ENCODE assay signal across 17 mouse cellular contexts in genomic region chr8:46931267-46931666, GRCm38 (mm10). TPM values are rescaled to one million over a fixed set of nuclear protein-coding genes. Genes with fewer than 3 reads are reported as not detected.
A peak's percentile ranks its signal among the peaks of the same experiment; 100 is the strongest.
DNase-seq lines count a peak whose midpoint lies in the region; ATAC-seq and TF ChIP-seq lines count a peak whose summit lies in the region.
"Had no signal": no experiment of that assay in that cellular context is flagged by ENCODE, and none has a peak within 500 bp of the region (broad histone marks: within the 10 kb centered on the region; RNA-seq: fewer than 3 reads in every experiment).

No protein-coding gene starts in this region.

- 0 out of 2 replicates have a peak, but pooled peaks cover 3% of the 10 kb centered on the region for H3K9me3 ChIP-seq in embryonic facial prominence, embryonic 14.5 days (ENCODE audit: control insufficient read depth, low read length)
- no peaks in the 10 kb centered on the region for H3K9me3 ChIP-seq in embryonic facial prominence, embryonic 10.5 days
- H3K9me3 ChIP-seq in lung, postnatal 0 days (ENCODE audit: low read length) = no peaks in the 10 kb centered on the region
- no peaks in the 10 kb centered on the region for H3K9me3 ChIP-seq in stomach, embryonic 16.5 days (replicated peaks; ENCODE audit: control insufficient read depth, low read length)
- H3K9me3 ChIP-seq: embryonic facial prominence, embryonic 12.5 days; limb, embryonic 15.5 days had no signal

- no peak for TF ChIP-seq EP300 in lung, postnatal 0 days (IDR thresholded peaks at IDR 0.05)

- TF ChIP-seq CTCF in lung, postnatal 0 days (IDR thresholded peaks at IDR 0.05) = no peak
- TF ChIP-seq CTCF in thymus, adult 2 months (IDR thresholded peaks at IDR 0.05; ENCODE audit: borderline replicate concordance, control insufficient read depth, extremely low read depth, insufficient read depth, low read length, poor library complexity) = no peak

- no peaks in the 10 kb centered on the region for H3K36me3 ChIP-seq in embryonic facial prominence, embryonic 14.5 days (ENCODE audit: control insufficient read depth, insufficient read depth, low read length)
- H3K36me3 ChIP-seq in embryonic facial prominence, embryonic 10.5 days (replicated peaks) = no peaks in the 10 kb centered on the region
- no peaks in the 10 kb centered on the region for H3K36me3 ChIP-seq in lung, postnatal 0 days (ENCODE audit: insufficient read depth, low read length)
- no peaks in the 10 kb centered on the region for H3K36me3 ChIP-seq in stomach, embryonic 16.5 days (ENCODE audit: control insufficient read depth, insufficient read depth, low read length)
- H3K36me3 ChIP-seq in thymus, adult 2 months (ENCODE audit: control insufficient read depth, insufficient read depth, low read length) = no peaks in the 10 kb centered on the region
- H3K36me3 ChIP-seq: embryonic facial prominence, embryonic 12.5 days; limb, embryonic 15.5 days; midbrain, embryonic 10.5 days had no signal

- TF ChIP-seq POLR2A in thymus, adult 2 months (IDR thresholded peaks at IDR 0.05; ENCODE audit: control insufficient read depth, extremely low read depth, insufficient read depth, low read length, poor library complexity) = no peak

- H3K9ac ChIP-seq in embryonic facial prominence, embryonic 14.5 days (ENCODE audit: low read depth, low read length) = no peak overlapping the region
- H3K9ac ChIP-seq in lung, postnatal 0 days (replicated peaks; ENCODE audit: low read depth) = no peak overlapping the region
- no peak overlapping the region for H3K9ac ChIP-seq in stomach, embryonic 16.5 days (ENCODE audit: low read length)
- H3K9ac ChIP-seq: embryonic facial prominence, embryonic 12.5 days; limb, embryonic 15.5 days had no signal

- no peak overlapping the region for H3K4me3 ChIP-seq in embryonic facial prominence, embryonic 14.5 days (ENCODE audit: low read depth, low read length)
- no peak overlapping the region for H3K4me3 ChIP-seq in embryonic facial prominence, embryonic 10.5 days
- H3K4me3 ChIP-seq in lung, postnatal 0 days (ENCODE audit: low read depth, low read length) = no peak overlapping the region
- no peak overlapping the region for H3K4me3 ChIP-seq in stomach, embryonic 16.5 days (replicated peaks; ENCODE audit: low read length)
- H3K4me3 ChIP-seq in thymus, adult 2 months (ENCODE audit: control insufficient read depth, insufficient read depth, low read length) = no peak overlapping the region
- H3K4me3 ChIP-seq: embryonic facial prominence, embryonic 12.5 days; limb, embryonic 15.5 days; midbrain, embryonic 10.5 days had no signal

- H3K27me3 ChIP-seq in embryonic facial prominence, embryonic 14.5 days (replicated peaks; ENCODE audit: control insufficient read depth, insufficient read depth, low read length) = no peaks in the 10 kb centered on the region
- H3K27me3 ChIP-seq in embryonic facial prominence, embryonic 10.5 days (replicated peaks; ENCODE audit: low read depth, poor library complexity, severe bottlenecking) = 0 out of 2 replicates have a peak, but pooled peaks cover 7% of the 10 kb centered on the region
- no peaks in the 10 kb centered on the region for H3K27me3 ChIP-seq in lung, postnatal 0 days (replicated peaks; ENCODE audit: insufficient read depth, low read length)
- H3K27me3 ChIP-seq in stomach, embryonic 16.5 days (ENCODE audit: control insufficient read depth, insufficient read depth, low read length) = no peaks in the 10 kb centered on the region
- no peaks in the 10 kb centered on the region for H3K27me3 ChIP-seq in thymus, adult 2 months (ENCODE audit: control insufficient read depth, insufficient read depth, low read length)
- H3K27me3 ChIP-seq: embryonic facial prominence, embryonic 12.5 days; limb, embryonic 15.5 days had no signal

- H3K27ac ChIP-seq in embryonic facial prominence, embryonic 14.5 days (replicated peaks; ENCODE audit: low read depth, low read length) = no peak overlapping the region
- H3K27ac ChIP-seq in embryonic facial prominence, embryonic 10.5 days (replicated peaks) = no peak overlapping the region
- no peak overlapping the region for H3K27ac ChIP-seq in lung, postnatal 0 days (ENCODE audit: low read length)
- peak overlapping the region; percentile 29; the same call in 1 of the 2 replicates for H3K27ac ChIP-seq in stomach, embryonic 16.5 days (ENCODE audit: low read length)
- no peak overlapping the region for H3K27ac ChIP-seq in thymus, adult 2 months (ENCODE audit: control insufficient read depth, insufficient read depth, low read length)
- H3K27ac ChIP-seq: embryonic facial prominence, embryonic 12.5 days; limb, embryonic 15.5 days; midbrain, embryonic 10.5 days had no signal

- H3K4me1 ChIP-seq in embryonic facial prominence, embryonic 14.5 days (ENCODE audit: control insufficient read depth, insufficient read depth, low read length) = no peaks in the 10 kb centered on the region
- H3K4me1 ChIP-seq in embryonic facial prominence, embryonic 10.5 days = peaks cover 4% of the 10 kb centered on the region
- no peaks in the 10 kb centered on the region for H3K4me1 ChIP-seq in lung, postnatal 0 days (ENCODE audit: insufficient read depth, low read depth, low read length)
- peaks cover 6% of the 10 kb centered on the region; the same call in 1 of the 2 replicates for H3K4me1 ChIP-seq in stomach, embryonic 16.5 days (ENCODE audit: control insufficient read depth, insufficient read depth, low read length)
- no peaks in the 10 kb centered on the region for H3K4me1 ChIP-seq in thymus, adult 2 months (replicated peaks; ENCODE audit: control insufficient read depth, insufficient read depth, low read length)
- H3K4me1 ChIP-seq: embryonic facial prominence, embryonic 12.5 days had no signal

- no peak overlapping the region for H3K4me2 ChIP-seq in embryonic facial prominence, embryonic 14.5 days (ENCODE audit: low read depth, low read length)
- no peak overlapping the region for H3K4me2 ChIP-seq in lung, postnatal 0 days (replicated peaks; ENCODE audit: low read depth, low read length)
- H3K4me2 ChIP-seq in stomach, embryonic 16.5 days (ENCODE audit: low read depth, low read length) = no peak overlapping the region
- H3K4me2 ChIP-seq: embryonic facial prominence, embryonic 12.5 days; limb, embryonic 15.5 days had no signal

- 89% methylated on average over 6 of the region's 6 CpGs for WGBS in embryonic facial prominence, embryonic 14.5 days
- 97% methylated on average over 6 of the region's 6 CpGs for WGBS in embryonic facial prominence, embryonic 10.5 days
- WGBS in lung, postnatal 0 days = 83% methylated on average over 6 of the region's 6 CpGs
- 82% methylated on average over 6 of the region's 6 CpGs for WGBS in stomach, embryonic 16.5 days
- 94% methylated on average over 6 of the region's 6 CpGs for WGBS in thymus, adult 2 months

- DNase-seq in embryonic facial prominence, embryonic 14.5 days (ENCODE audit: low spot score) = peak; percentile 27
- no peak for DNase-seq in embryonic facial prominence, embryonic 10.5 days (ENCODE audit: low spot score)
- DNase-seq in lung, postnatal 0 days (ENCODE audit: low spot score) = peak; percentile 23
- DNase-seq in lung, postnatal 4 days = no peak
- DNase-seq in layer of hippocampus, adult 9-10 months (ENCODE audit: low spot score) = no peak
- DNase-seq in thymus, adult 2 months = no peak
- DNase-seq: adrenal gland, adult 8-10 months; cerebellum, adult 2 months; kidney, adult 2 months; kidney, postnatal 36 days; layer of hippocampus, postnatal 36 days; right cerebral cortex, postnatal 4 days had no signal

- no peak for ATAC-seq in embryonic facial prominence, embryonic 14.5 days (ENCODE audit: low read depth)
- no peak for ATAC-seq in lung, postnatal 0 days
- ATAC-seq in granulocyte monocyte progenitor cell, adult 5-6 weeks (replicated peaks; ENCODE audit: poor library complexity, severe bottlenecking) = peak; percentile 65
- no peak for ATAC-seq in stomach, embryonic 16.5 days (ENCODE audit: insufficient read depth, low FRiP score)

RNA-seq across cellular contexts. Expression of gene Enpp6, which starts 55.4 kb away (rescaled TPM):
- 2.5 and 3.1 TPM in 2 replicates for polyA plus RNA-seq in embryonic facial prominence, embryonic 14.5 days (2014; fragmentation: Nextera tagmentation; extraction: Ambion mirVana)
- 0.10 TPM in 1 of 2 replicates, not detected in the other for polyA plus RNA-seq in embryonic facial prominence, embryonic 10.5 days (2016; fragmentation: Nextera tagmentation; extraction: Ambion mirVana)
- polyA plus RNA-seq in lung, postnatal 0 days (2015; fragmentation: Nextera tagmentation; extraction: Ambion mirVana) = 0.49 and 0.86 TPM in 2 replicates
- not detected in 2 replicates for total RNA-seq in granulocyte monocyte progenitor cell, adult 5-6 weeks (2014; fragmentation: Nextera tagmentation)
- total RNA-seq in granulocyte monocyte progenitor cell, adult 5-6 weeks (2017) = not detected in 2 replicates
- 0.15 and 0.23 TPM in 2 replicates for polyA plus RNA-seq in stomach, embryonic 16.5 days (2015; fragmentation: Nextera tagmentation; extraction: Ambion mirVana)
- 0.29 and 1.3 TPM in 2 replicates for polyA plus RNA-seq in thymus, adult 2 months (2012; rRNA removed)

Comparison
In these comparisons a context has a peak if more than half of its experiments do, and no peak if none do; other contexts are left out.
1. DNase-seq: peak in embryonic facial prominence, embryonic 14.5 days (single experiment) and lung, postnatal 0 days (single experiment); none in embryonic facial prominence, embryonic 10.5 days (single experiment), lung, postnatal 4 days (0 of 2), layer of hippocampus, adult 9-10 months (single experiment) and thymus, adult 2 months (single experiment).